Mouse (Mus musculus): ENCODE data around the gene Prkcb. TPM values are rescaled to one million over a fixed set of nuclear protein-coding genes. Genes with fewer than 3 reads are reported as not detected.

Gene Prkcb
- polyA plus RNA-seq, 1 experiment from 2014 or later, result 4.0 TPM

DNA sequence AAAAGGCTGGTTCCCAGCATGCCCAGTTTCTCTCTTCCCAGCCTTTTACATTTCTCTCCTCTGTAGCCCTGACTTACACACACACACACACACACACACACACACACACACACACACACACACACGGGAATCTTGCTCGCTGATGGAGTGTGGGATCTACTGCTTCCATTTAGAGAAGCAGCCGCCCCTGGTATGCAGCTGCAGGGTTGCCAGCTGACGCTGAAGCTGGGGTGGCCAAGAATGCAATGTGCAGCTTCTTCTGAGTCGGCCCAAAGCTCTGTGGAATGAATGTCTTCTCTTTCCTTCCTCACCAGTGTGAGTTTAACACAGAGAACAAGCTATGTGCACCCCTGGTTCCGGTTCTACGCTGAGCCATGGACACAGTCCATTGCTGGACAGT, 56.1 kb downstream of the Prkcb start:
- Histone ChIP-seq H3K4me3 (replicated peaks) (no peak overlapping the region), H3K27ac (replicated peaks) (no peak overlapping the region), H3K9ac (no peak overlapping the region), H3K36me3 (replicated peaks) (no peaks in the 10 kb centered on the region), H3K4me1 (replicated peaks) (no peaks in the 10 kb centered on the region), H3K4me2 (no peak overlapping the region), H3K27me3 (no peaks in the 10 kb centered on the region), H3K9me3 (replicated peaks) (no peaks in the 10 kb centered on the region)
- 67% methylated on average over 7 of the region's 7 CpGs for WGBS (ENCODE audit: insufficient replicate concordance)
- ATAC-seq (ENCODE audit: insufficient read depth), result no peak

DNA sequence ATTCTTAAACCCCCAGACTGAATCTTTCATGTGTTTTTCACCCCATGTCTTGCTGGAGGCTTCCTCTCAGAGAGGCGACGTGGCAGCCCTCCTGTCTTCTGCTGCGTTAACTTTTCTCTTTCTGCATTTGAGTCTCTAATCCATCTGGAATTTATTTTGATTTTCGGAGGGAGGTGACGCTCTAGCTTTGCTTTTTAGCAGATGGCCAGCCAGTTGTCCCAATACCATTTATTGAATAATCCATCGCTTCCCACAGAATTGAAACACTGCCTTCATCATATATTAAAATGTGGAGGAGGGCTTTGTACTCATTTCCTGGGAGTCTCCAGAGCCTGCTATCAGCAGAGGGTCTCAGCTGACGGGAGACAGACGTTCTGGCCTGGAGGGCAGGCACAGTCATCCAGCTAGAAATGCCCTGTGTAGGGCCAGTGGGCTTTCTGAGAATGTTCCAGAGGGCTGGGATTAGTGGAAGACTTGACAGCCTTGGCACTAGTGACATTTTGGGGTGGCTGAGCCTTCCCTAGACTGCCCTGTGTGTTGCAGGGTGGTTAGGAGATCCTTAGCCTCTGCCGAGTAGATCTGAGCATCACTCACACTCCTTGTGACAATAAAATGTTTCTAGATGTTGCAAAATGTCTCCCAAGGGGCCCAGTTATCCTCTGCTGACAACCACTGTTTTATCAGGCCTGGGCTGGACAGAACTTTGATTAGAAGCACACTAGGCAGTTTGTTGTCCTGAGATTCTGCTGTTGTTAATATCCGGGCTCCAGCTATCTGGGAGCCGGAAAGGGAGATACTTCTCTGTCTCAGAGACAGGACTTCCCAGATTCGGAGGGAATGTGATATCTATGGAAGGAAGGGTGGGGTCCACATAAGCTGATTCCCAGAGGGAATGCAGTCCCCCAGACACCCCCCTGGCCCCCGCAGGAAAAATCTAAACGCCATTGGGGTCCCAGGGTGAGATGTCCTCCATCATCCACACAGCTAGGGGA, 58.0 kb downstream of the Prkcb start:
- no peaks in the 10 kb centered on the region for H3K4me1 ChIP-seq (replicated peaks)
- 59% methylated on average over 14 of the region's 14 CpGs for WGBS (ENCODE audit: insufficient replicate concordance)
- ATAC-seq (ENCODE audit: insufficient read depth), result no peak

DNA sequence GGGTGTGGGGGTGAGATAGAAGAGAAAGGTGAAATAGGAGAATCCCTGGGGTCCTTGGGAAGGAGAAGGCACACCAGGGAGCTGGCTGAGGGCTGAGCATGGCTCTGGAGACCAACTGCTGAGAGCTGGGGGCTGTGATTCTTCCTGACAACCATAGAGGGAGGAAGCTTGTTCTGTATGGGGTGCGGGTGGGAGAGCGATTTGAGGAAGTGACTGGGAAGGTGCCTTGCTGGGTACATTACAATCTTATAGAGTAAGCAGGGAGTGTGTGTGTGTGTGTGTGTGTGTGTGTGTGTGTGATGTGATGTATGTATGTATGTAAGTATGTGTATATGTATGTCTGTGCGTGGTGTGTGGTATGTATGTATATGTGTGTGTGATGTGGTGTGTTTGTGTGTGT, 58.9 kb downstream of the Prkcb start:
- Histone ChIP-seq H3K4me2 (no peak overlapping the region), H3K27ac (replicated peaks) (no peak overlapping the region), H3K36me3 (replicated peaks) (no peaks in the 10 kb centered on the region), H3K4me3 (replicated peaks) (no peak overlapping the region), H3K9ac (no peak overlapping the region), H3K4me1 (replicated peaks) (no peaks in the 10 kb centered on the region), H3K27me3 (no peaks in the 10 kb centered on the region), H3K9me3 (replicated peaks) (no peaks in the 10 kb centered on the region)
- 21% methylated on average over 3 of the region's 3 CpGs for WGBS (ENCODE audit: insufficient replicate concordance)
- no peak for ATAC-seq (ENCODE audit: insufficient read depth)

More for the DNA sequence above, 58.0 kb downstream of the Prkcb start:
- H3K9ac ChIP-seq, result no peak overlapping the region
- no peaks in the 10 kb centered on the region for H3K9me3 ChIP-seq (replicated peaks)
- H3K4me2 ChIP-seq, result no peak overlapping the region
- H3K27ac ChIP-seq (replicated peaks), result no peak overlapping the region
- H3K4me3 ChIP-seq (replicated peaks), result no peak overlapping the region
- no peaks in the 10 kb centered on the region for H3K27me3 ChIP-seq
- no peaks in the 10 kb centered on the region for H3K36me3 ChIP-seq (replicated peaks)

DNA sequence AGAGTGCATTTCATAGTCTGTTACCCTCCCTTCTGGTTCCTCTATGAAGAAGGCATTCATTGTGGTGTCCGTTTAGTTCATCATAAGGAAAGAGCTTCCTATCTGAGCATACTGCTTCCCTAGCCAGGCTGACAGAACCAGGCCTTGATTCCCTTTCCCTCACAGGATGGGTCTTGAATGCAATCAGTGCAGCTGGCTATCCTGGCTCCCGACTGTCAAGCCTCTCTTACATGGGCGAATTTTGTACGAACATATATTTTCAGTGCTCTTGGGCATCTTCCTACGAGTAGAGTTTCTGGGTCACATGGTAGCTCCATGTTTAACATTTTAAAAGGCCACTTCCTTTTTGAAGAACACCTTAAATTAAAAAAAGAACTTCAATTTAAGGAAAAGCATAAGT, 61.4 kb downstream of the Prkcb start:
- Histone ChIP-seq H3K4me1 (replicated peaks) (no peaks in the 10 kb centered on the region), H3K9ac (no peak overlapping the region), H3K9me3 (replicated peaks) (no peaks in the 10 kb centered on the region), H3K4me3 (replicated peaks) (no peak overlapping the region), H3K4me2 (no peak overlapping the region), H3K36me3 (replicated peaks) (no peaks in the 10 kb centered on the region), H3K27ac (replicated peaks) (no peak overlapping the region), H3K27me3 (no peaks in the 10 kb centered on the region)
- ATAC-seq (ENCODE audit: insufficient read depth), result no peak
- WGBS (ENCODE audit: insufficient replicate concordance), result 66% methylated on average over 5 of the region's 5 CpGs

DNA sequence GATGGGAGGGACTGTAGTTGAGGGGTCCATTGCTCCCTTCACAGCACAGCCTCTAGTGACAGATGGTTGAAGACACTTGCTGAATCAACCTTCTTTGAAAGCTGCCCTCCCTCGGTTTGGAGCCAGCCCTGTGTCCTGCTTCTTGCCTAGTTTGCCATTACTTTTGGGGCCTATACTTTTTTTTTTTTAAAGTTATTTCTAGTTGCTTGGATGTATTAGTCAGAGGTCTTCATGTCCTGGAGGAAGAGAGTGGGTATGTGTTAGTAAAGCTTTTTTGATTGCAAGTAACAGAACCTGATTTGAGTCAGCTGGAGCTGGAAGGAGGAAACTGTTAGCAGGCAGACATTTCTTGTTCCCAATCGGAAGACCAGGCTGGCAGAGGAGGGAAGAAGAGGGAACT, 62.2 kb downstream of the Prkcb start:
- Histone ChIP-seq H3K4me1 (replicated peaks) (no peaks in the 10 kb centered on the region), H3K27ac (replicated peaks) (no peak overlapping the region), H3K9ac (no peak overlapping the region), H3K4me2 (no peak overlapping the region), H3K36me3 (replicated peaks) (no peaks in the 10 kb centered on the region), H3K27me3 (no peaks in the 10 kb centered on the region), H3K9me3 (replicated peaks) (no peaks in the 10 kb centered on the region), H3K4me3 (replicated peaks) (no peak overlapping the region)
- no peak for ATAC-seq (ENCODE audit: insufficient read depth)
- 48% methylated on average over 2 of the region's 2 CpGs for WGBS (ENCODE audit: insufficient replicate concordance)

DNA sequence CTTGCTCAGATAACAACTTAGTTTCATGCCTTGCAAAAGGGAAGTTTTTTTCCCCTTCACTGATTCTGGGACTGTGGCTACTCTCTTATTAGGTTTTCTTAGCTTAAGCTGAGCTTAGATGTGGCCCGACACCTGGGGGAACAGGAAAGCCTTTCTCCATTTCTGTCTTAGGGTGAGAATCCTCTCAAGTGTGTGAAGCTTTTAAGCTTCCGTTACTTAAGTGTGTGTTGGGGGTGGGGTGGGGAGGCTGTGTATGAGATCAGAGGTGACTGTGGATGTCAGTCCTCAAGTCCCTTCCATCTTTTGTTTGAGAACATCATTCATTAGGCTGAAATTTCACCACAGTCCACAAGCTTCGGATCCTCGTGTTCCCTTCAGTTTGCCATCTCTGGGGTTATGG, 63.3 kb downstream of the Prkcb start:
- no peak for ATAC-seq (ENCODE audit: insufficient read depth)
- 63% methylated on average over 4 of the region's 4 CpGs for WGBS (ENCODE audit: insufficient replicate concordance)
- H3K27me3 ChIP-seq, result no peaks in the 10 kb centered on the region

DNA sequence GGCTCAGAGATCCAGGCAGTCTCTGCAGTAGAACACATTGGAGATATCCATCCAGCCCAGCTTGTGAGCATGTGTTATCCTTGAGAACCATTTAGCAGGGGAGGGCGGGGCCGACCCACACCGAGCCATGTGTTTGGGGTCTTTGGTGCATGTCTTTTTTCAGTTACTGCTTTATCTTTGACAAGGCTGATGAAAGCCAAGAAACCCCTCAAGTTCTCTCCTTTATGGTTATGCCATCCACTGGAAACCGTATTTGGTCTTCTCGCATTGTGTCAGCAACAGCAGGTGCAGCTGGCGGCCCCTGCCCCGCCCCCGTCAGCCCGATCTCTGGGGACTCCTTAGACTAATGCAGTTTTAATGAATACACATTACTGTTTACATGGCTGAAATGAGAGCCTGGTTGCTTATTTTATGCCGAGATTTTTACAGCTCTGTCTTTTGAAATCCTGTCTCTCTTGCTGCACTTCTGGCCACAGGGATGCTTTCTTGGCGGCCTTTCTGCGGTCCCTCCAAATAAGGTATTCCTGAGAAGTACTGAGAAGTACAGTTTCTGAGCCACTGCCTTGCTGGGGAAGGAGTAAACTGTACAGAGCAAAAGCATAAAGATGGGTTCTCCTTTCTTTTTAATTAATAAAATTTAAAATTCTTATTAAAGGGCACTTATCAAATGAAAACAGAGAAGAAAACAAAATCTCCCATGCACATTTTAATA, 64.2 kb downstream of the Prkcb start:
- no peaks in the 10 kb centered on the region for H3K9me3 ChIP-seq (replicated peaks)
- no peak overlapping the region for H3K4me2 ChIP-seq
- 61% methylated on average over 12 of the region's 12 CpGs for WGBS (ENCODE audit: insufficient replicate concordance)
- ATAC-seq (ENCODE audit: insufficient read depth), result no peak
- no peak overlapping the region for H3K27ac ChIP-seq (replicated peaks)
- H3K9ac ChIP-seq, result no peak overlapping the region
- no peaks in the 10 kb centered on the region for H3K27me3 ChIP-seq
- no peaks in the 10 kb centered on the region for H3K4me1 ChIP-seq (replicated peaks)
- H3K4me3 ChIP-seq (replicated peaks), result no peak overlapping the region
- no peaks in the 10 kb centered on the region for H3K36me3 ChIP-seq (replicated peaks)

More for the DNA sequence above, 63.3 kb downstream of the Prkcb start:
- H3K4me2 ChIP-seq, result no peak overlapping the region
- H3K4me1 ChIP-seq (replicated peaks), result no peaks in the 10 kb centered on the region
- H3K9me3 ChIP-seq (replicated peaks), result no peaks in the 10 kb centered on the region
- no peak overlapping the region for H3K27ac ChIP-seq (replicated peaks)
- no peak overlapping the region for H3K4me3 ChIP-seq (replicated peaks)
- H3K9ac ChIP-seq, result no peak overlapping the region
- H3K36me3 ChIP-seq (replicated peaks), result no peaks in the 10 kb centered on the region

DNA sequence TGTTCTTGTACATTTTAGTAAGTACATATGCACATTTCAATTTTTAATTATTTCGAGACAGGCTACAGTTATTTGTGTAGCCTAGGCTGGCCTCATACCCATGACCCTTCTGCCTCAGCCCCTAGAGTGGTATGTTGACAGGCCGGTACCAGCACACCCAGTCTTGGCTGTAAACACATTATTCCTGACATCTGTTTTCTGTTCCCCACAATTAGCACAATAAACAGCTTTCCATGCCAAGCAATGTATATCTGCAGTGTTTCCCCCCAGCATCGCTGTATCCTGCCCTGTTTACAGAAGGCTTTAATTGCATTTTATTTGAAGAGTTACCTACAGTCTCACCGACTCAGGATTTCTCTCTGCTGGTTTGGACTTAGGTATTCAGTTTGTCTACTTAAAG, 64.8 kb downstream of the Prkcb start:
- ATAC-seq (ENCODE audit: insufficient read depth), result no peak
- Histone ChIP-seq H3K27ac (replicated peaks) (no peak overlapping the region), H3K9me3 (replicated peaks) (no peaks in the 10 kb centered on the region), H3K4me3 (replicated peaks) (no peak overlapping the region), H3K4me1 (replicated peaks) (no peaks in the 10 kb centered on the region), H3K9ac (no peak overlapping the region), H3K27me3 (no peaks in the 10 kb centered on the region), H3K36me3 (replicated peaks) (no peaks in the 10 kb centered on the region), H3K4me2 (no peak overlapping the region)
- WGBS (ENCODE audit: insufficient replicate concordance), result 60% methylated on average over 4 of the region's 4 CpGs

DNA sequence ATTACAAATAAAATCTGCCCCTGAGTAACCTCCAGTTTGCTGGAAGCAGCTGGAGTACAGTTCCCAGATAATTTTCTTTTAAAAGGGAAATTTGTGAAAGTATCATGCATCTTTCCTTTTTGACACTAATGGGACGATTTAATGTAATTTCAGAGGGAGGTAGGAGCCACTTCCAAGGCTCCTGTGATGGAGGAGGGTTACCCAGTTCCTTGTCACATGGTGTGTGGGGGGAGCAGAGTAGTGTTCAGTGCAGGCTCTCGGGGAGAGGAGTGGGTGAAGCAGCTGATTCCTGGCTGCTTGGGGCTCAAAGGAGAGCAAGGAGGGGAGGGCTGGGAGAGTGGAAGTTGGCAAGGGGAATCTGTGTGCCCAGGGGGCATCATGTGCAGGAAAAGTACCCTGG, 68.4 kb downstream of the Prkcb start:
- Histone ChIP-seq H3K4me1 (replicated peaks) (no peaks in the 10 kb centered on the region), H3K4me2 (no peak overlapping the region), H3K36me3 (replicated peaks) (no peaks in the 10 kb centered on the region), H3K9ac (no peak overlapping the region), H3K4me3 (replicated peaks) (no peak overlapping the region), H3K27me3 (no peaks in the 10 kb centered on the region), H3K27ac (replicated peaks) (no peak overlapping the region), H3K9me3 (replicated peaks) (no peaks in the 10 kb centered on the region)
- 49% methylated on average over 2 of the region's 2 CpGs for WGBS (ENCODE audit: insufficient replicate concordance)
- ATAC-seq (ENCODE audit: insufficient read depth), result no peak

DNA sequence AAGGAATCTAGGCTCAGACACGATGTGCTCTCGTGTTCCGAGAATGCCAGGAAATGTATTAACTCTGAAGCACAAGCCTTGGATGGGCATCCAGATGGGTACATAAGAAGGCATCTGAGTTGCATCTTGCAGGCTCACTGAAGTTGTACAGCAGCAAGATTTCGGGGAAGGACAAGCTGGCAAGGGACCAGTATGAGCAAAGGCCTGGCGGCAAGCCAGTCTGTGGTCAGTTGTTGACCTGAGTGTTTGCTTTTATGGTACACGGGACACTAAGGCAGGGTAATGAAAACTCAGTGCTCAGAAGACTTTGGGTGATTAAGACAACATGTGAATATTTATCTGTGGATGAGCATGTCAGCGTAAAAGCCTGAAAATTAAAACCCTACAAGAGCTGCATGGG, 69.3 kb downstream of the Prkcb start:
- Histone ChIP-seq H3K36me3 (replicated peaks) (no peaks in the 10 kb centered on the region), H3K27ac (replicated peaks) (no peak overlapping the region), H3K27me3 (no peaks in the 10 kb centered on the region), H3K4me2 (no peak overlapping the region), H3K9me3 (replicated peaks) (no peaks in the 10 kb centered on the region), H3K9ac (no peak overlapping the region), H3K4me1 (replicated peaks) (no peaks in the 10 kb centered on the region), H3K4me3 (replicated peaks) (no peak overlapping the region)
- WGBS (ENCODE audit: insufficient replicate concordance), result 63% methylated on average over 7 of the region's 7 CpGs
- ATAC-seq (ENCODE audit: insufficient read depth), result no peak

DNA sequence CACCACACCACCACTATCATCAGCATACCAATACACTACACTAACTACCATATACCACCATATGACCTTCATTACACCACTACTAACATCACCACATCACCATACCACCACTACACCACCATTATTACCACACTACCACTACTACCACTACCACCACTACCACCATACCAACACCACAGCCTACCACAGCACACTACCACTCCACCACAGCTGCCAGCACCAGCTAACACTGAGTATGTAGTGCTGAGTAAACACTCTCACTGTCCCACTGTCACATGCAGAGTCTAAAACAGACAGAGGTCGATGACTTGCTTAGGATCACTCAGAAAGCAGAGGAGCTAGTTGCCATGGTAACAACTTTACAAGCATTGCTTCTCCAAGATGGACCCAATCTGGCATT, 78.1 kb downstream of the Prkcb start:
- Histone ChIP-seq H3K4me2 (no peak overlapping the region), H3K9me3 (replicated peaks) (no peaks in the 10 kb centered on the region), H3K4me1 (replicated peaks) (no peaks in the 10 kb centered on the region), H3K27ac (replicated peaks) (no peak overlapping the region), H3K4me3 (replicated peaks) (no peak overlapping the region), H3K36me3 (replicated peaks) (no peaks in the 10 kb centered on the region), H3K9ac (no peak overlapping the region), H3K27me3 (no peaks in the 10 kb centered on the region)
- 48% methylated on average over 1 of the region's 1 CpGs for WGBS (ENCODE audit: insufficient replicate concordance)
- no peak for ATAC-seq (ENCODE audit: insufficient read depth)

Measured in liver, embryonic 15.5 days (tissue).